Mouse (Mus musculus): ENCODE measurements around the gene Dennd1a. TPM values are rescaled to one million over a fixed set of nuclear protein-coding genes. Genes with fewer than 3 reads are reported as not detected.

Gene Dennd1a
- polyA plus RNA-seq, 1 experiment = 17.5 TPM

- Histone ChIP-seq H3K27ac (ENCODE audit: insufficient read depth, low read length) (no peak overlapping the region), H3K27me3 (ENCODE audit: control insufficient read depth, insufficient read depth, low read length) (no peaks in the 10 kb centered on the region), H3K36me3 (ENCODE audit: control insufficient read depth, insufficient read depth, low read length) (no peaks in the 10 kb centered on the region), H3K4me1 (ENCODE audit: control insufficient read depth, insufficient read depth, insufficient read length) (no peaks in the 10 kb centered on the region), H3K4me3 (ENCODE audit: extremely low read depth, insufficient read depth, insufficient read length) (no peak overlapping the region)
- no peak for TF ChIP-seq CTCF (IDR thresholded peaks at IDR 0.05; ENCODE audit: extremely low read depth, insufficient read depth, insufficient read length, insufficient replicate concordance)
- no peak for TF ChIP-seq POLR2A (IDR thresholded peaks at IDR 0.05; ENCODE audit: low read depth, low read length)
- DNase-seq (ENCODE audit: low read depth in 1 of 2, low spot score in 2 of 2) = no peak
- 85% methylated on average over 8 of the region's 8 CpGs for WGBS
Observed at GRCm38 (mm10) chr2:37814820-37815361, 472.3 kb downstream of the Dennd1a start.

- no peak for TF ChIP-seq POLR2A (IDR thresholded peaks at IDR 0.05; ENCODE audit: low read depth, low read length)
- no peaks in the 10 kb centered on the region for H3K27me3 ChIP-seq (ENCODE audit: control insufficient read depth, insufficient read depth, low read length)
- no peak overlapping the region for H3K27ac ChIP-seq (ENCODE audit: insufficient read depth, low read length)
- H3K36me3 ChIP-seq (ENCODE audit: control insufficient read depth, insufficient read depth, low read length) = no peaks in the 10 kb centered on the region
- DNase-seq (ENCODE audit: low read depth in 1 of 2, low spot score in 2 of 2) = no peak
- H3K4me1 ChIP-seq (ENCODE audit: control insufficient read depth, insufficient read depth, insufficient read length) = no peaks in the 10 kb centered on the region
- no peak overlapping the region for H3K4me3 ChIP-seq (ENCODE audit: extremely low read depth, insufficient read depth, insufficient read length)
- WGBS = 90% methylated on average over 5 of the region's 5 CpGs
Observed at GRCm38 (mm10) chr2:37812401-37812800, 474.8 kb downstream of the Dennd1a start.

- no peak for DNase-seq (ENCODE audit: low read depth in 1 of 2, low spot score in 2 of 2)
- Histone ChIP-seq H3K27me3 (ENCODE audit: control insufficient read depth, insufficient read depth, low read length) (no peaks in the 10 kb centered on the region), H3K27ac (ENCODE audit: insufficient read depth, low read length) (no peak overlapping the region), H3K4me3 (ENCODE audit: extremely low read depth, insufficient read depth, insufficient read length) (no peak overlapping the region), H3K4me1 (ENCODE audit: control insufficient read depth, insufficient read depth, insufficient read length) (no peaks in the 10 kb centered on the region), H3K36me3 (ENCODE audit: control insufficient read depth, insufficient read depth, low read length) (no peaks in the 10 kb centered on the region)
- no peak for TF ChIP-seq POLR2A (IDR thresholded peaks at IDR 0.05; ENCODE audit: low read depth, low read length)
- TF ChIP-seq CTCF (IDR thresholded peaks at IDR 0.05; ENCODE audit: extremely low read depth, insufficient read depth, insufficient read length, insufficient replicate concordance) = no peak
- WGBS = 84% methylated on average over 2 of the region's 2 CpGs
Observed at GRCm38 (mm10) chr2:37811682-37812081, 475.5 kb downstream of the Dennd1a start.

GRCm38 (mm10) chr2:37802610-37803212, 484.5 kb downstream of the Dennd1a start:
- peak; percentile 83; the same call in 1 of the 2 replicates for TF ChIP-seq CTCF (IDR thresholded peaks at IDR 0.05; ENCODE audit: extremely low read depth, insufficient read depth, insufficient read length, insufficient replicate concordance)
- TF ChIP-seq POLR2A (IDR thresholded peaks at IDR 0.05; ENCODE audit: low read depth, low read length) = no peak
- Histone ChIP-seq H3K27ac (ENCODE audit: insufficient read depth, low read length) (no peak overlapping the region), H3K36me3 (ENCODE audit: control insufficient read depth, insufficient read depth, low read length) (peaks cover 6% of the 10 kb centered on the region), H3K4me1 (ENCODE audit: control insufficient read depth, insufficient read depth, insufficient read length) (no peaks in the 10 kb centered on the region), H3K4me3 (ENCODE audit: extremely low read depth, insufficient read depth, insufficient read length) (no peak overlapping the region), H3K27me3 (ENCODE audit: control insufficient read depth, insufficient read depth, low read length) (no peaks in the 10 kb centered on the region)
- DNase-seq (ENCODE audit: low read depth in 1 of 2, low spot score in 2 of 2) = peak in 1 of 2 experiments; percentile 62
- 54% methylated on average over 4 of the region's 4 CpGs for WGBS

GRCm38 (mm10) chr2:37801687-37802086, 485.5 kb downstream of the Dennd1a start:
- no peak overlapping the region for H3K4me3 ChIP-seq (ENCODE audit: extremely low read depth, insufficient read depth, insufficient read length)
- WGBS = 94% methylated on average over 4 of the region's 4 CpGs
- no peak for DNase-seq (ENCODE audit: low read depth in 1 of 2, low spot score in 2 of 2)
- H3K27me3 ChIP-seq (ENCODE audit: control insufficient read depth, insufficient read depth, low read length) = no peaks in the 10 kb centered on the region
- H3K4me1 ChIP-seq (ENCODE audit: control insufficient read depth, insufficient read depth, insufficient read length) = no peaks in the 10 kb centered on the region
- TF ChIP-seq POLR2A (IDR thresholded peaks at IDR 0.05; ENCODE audit: low read depth, low read length) = no peak
- TF ChIP-seq CTCF (IDR thresholded peaks at IDR 0.05; ENCODE audit: extremely low read depth, insufficient read depth, insufficient read length, insufficient replicate concordance) = no peak
- no peak overlapping the region for H3K27ac ChIP-seq (ENCODE audit: insufficient read depth, low read length)
- peaks cover 6% of the 10 kb centered on the region for H3K36me3 ChIP-seq (ENCODE audit: control insufficient read depth, insufficient read depth, low read length)

- no peak overlapping the region for H3K27ac ChIP-seq (ENCODE audit: insufficient read depth, low read length)
- 91% methylated on average over 6 of the region's 6 CpGs for WGBS
- no peak for DNase-seq (ENCODE audit: low read depth in 1 of 2, low spot score in 2 of 2)
- H3K27me3 ChIP-seq (ENCODE audit: control insufficient read depth, insufficient read depth, low read length) = no peaks in the 10 kb centered on the region
- TF ChIP-seq CTCF (IDR thresholded peaks at IDR 0.05; ENCODE audit: extremely low read depth, insufficient read depth, insufficient read length, insufficient replicate concordance) (no peak), POLR2A (IDR thresholded peaks at IDR 0.05; ENCODE audit: low read depth, low read length) (no peak)
- H3K36me3 ChIP-seq (ENCODE audit: control insufficient read depth, insufficient read depth, low read length) = peaks cover 5% of the 10 kb centered on the region
- no peaks in the 10 kb centered on the region for H3K4me1 ChIP-seq (ENCODE audit: control insufficient read depth, insufficient read depth, insufficient read length)
- H3K4me3 ChIP-seq (ENCODE audit: extremely low read depth, insufficient read depth, insufficient read length) = no peak overlapping the region
Observed at GRCm38 (mm10) chr2:37799137-37799536, 488.1 kb downstream of the Dennd1a start.

GRCm38 (mm10) chr2:37797046-37797445, 490.1 kb downstream of the Dennd1a start:
- Histone ChIP-seq H3K27me3 (ENCODE audit: control insufficient read depth, insufficient read depth, low read length) (no peaks in the 10 kb centered on the region), H3K4me3 (ENCODE audit: extremely low read depth, insufficient read depth, insufficient read length) (no peak overlapping the region), H3K36me3 (ENCODE audit: control insufficient read depth, insufficient read depth, low read length) (peaks cover 5% of the 10 kb centered on the region), H3K4me1 (ENCODE audit: control insufficient read depth, insufficient read depth, insufficient read length) (no peaks in the 10 kb centered on the region), H3K27ac (ENCODE audit: insufficient read depth, low read length) (no peak overlapping the region)
- TF ChIP-seq CTCF (IDR thresholded peaks at IDR 0.05; ENCODE audit: extremely low read depth, insufficient read depth, insufficient read length, insufficient replicate concordance) = no peak
- no peak for TF ChIP-seq POLR2A (IDR thresholded peaks at IDR 0.05; ENCODE audit: low read depth, low read length)
- no peak for DNase-seq (ENCODE audit: low read depth in 1 of 2, low spot score in 2 of 2)
- 92% methylated on average over 4 of the region's 4 CpGs for WGBS

Measured in spleen, adult 2 months (tissue).